Mouse (Mus musculus) limb, embryonic 12.5 days (tissue): ENCODE results near the gene Snrpd2. TPM values are rescaled to one million over a fixed set of nuclear protein-coding genes. Genes with fewer than 3 reads are reported as not detected.

Experiments used
- ATAC-seq: fragments of 200-750 bp; cut with Nextera tagmentation; 2 replicates; pipeline ENCODE4 v1.8.0; 2017; ENCODE audit warnings: low read depth, moderate TSS enrichment; ENCODE audit not compliant: insufficient number of reproducible peaks, insufficient read depth, low FRiP score, low TSS enrichment
- H3K27ac ChIP-seq: fragments of 300-500 bp; sonication (generic); 2 replicates; pipeline ENCODE4 v1.5.1; 2016; ENCODE audit warnings: mild to moderate bottlenecking, moderate library complexity
- H3K27me3 ChIP-seq: fragments of 300-500 bp; sonication (generic); 2 replicates; pipeline ENCODE4 v1.6.1; 2016; ENCODE audit warnings: mild to moderate bottlenecking, moderate library complexity
- H3K36me3 ChIP-seq: fragments of 300-500 bp; sonication (generic); 2 replicates; pipeline ENCODE4 v1.6.1; 2016; ENCODE audit warnings: mild to moderate bottlenecking, moderate library complexity
- H3K4me1 ChIP-seq: fragments of 300-500 bp; sonication (generic); replicated peaks from 2 replicates; pipeline ENCODE4 v1.6.1; 2016
- H3K4me2 ChIP-seq: fragments of 300-500 bp; sonication (generic); 2 replicates; pipeline ENCODE4 v1.6.1; 2016; ENCODE audit warnings: mild to moderate bottlenecking, moderate library complexity
- H3K4me3 ChIP-seq: fragments of 300-500 bp; sonication (generic); replicated peaks from 2 replicates; pipeline ENCODE4 v1.5.1; 2016; ENCODE audit warnings: mild to moderate bottlenecking
- H3K9ac ChIP-seq: fragments of 300-500 bp; sonication (generic); replicated peaks from 2 replicates; pipeline ENCODE4 v1.6.1; 2016; ENCODE audit warnings: mild to moderate bottlenecking, moderate library complexity
- H3K9me3 ChIP-seq: fragments of 300-500 bp; sonication (generic); 2 replicates; pipeline ENCODE4 v1.6.1; 2016; ENCODE audit warnings: mild to moderate bottlenecking, moderate library complexity
- WGBS: fragments of 180-500 bp; shearing (Covaris S2); methylation state at CpG from one replicate; pipeline ENCODE4 v1.1.7; 2016; 5-methylcytosine and 5-hydroxymethylcytosine counted together
- polyA plus RNA-seq: library from polyadenylated mRNA; unstranded; fragments of >200 nt; fragmentation: Nextera tagmentation; extraction: Ambion mirVana; gene quantifications from 2 replicates; pipeline ENCODE4 v1.2.1, GENCODE M21; 2016

Snrpd2 gene
- polyA plus RNA-seq, 1 experiment from 2014 or later: 170 TPM

GRCm38 (mm10) chr7:19127744-19128143 is 21.8 kb upstream of the Snrpd2 start:
- Histone ChIP-seq H3K4me3 (no peak overlapping the region), H3K27me3 (no peaks in the 10 kb centered on the region), H3K9me3 (no peaks in the 10 kb centered on the region), H3K4me2 (no peak overlapping the region), H3K9ac (no peak overlapping the region), H3K36me3 (peaks cover 28% of the 10 kb centered on the region; the same call in 1 of the 2 replicates), H3K27ac (no peak overlapping the region), H3K4me1 (peaks cover 12% of the 10 kb centered on the region)
- 82% methylated on average over 5 of the region's 5 CpGs for WGBS
- no peak for ATAC-seq

GRCm38 (mm10) chr7:19129396-19129795 is 20.1 kb upstream of the Snrpd2 start:
- ATAC-seq: no peak
- Histone ChIP-seq H3K9me3 (no peaks in the 10 kb centered on the region), H3K4me2 (no peak overlapping the region), H3K4me3 (no peak overlapping the region), H3K4me1 (peaks cover 12% of the 10 kb centered on the region), H3K27ac (no peak overlapping the region; the same call in 1 of the 2 replicates), H3K27me3 (no peaks in the 10 kb centered on the region), H3K36me3 (peaks cover 29% of the 10 kb centered on the region; the same call in 1 of the 2 replicates), H3K9ac (no peak overlapping the region)
- 93% methylated on average over 5 of the region's 5 CpGs for WGBS

GRCm38 (mm10) chr7:19130657-19131056 is 18.9 kb upstream of the Snrpd2 start:
- no peak for ATAC-seq
- Histone ChIP-seq H3K27me3 (no peaks in the 10 kb centered on the region), H3K36me3 (peaks cover 42% of the 10 kb centered on the region), H3K9me3 (no peaks in the 10 kb centered on the region), H3K4me3 (peak overlapping the region; percentile 42), H3K27ac (peak overlapping the region; percentile 89), H3K9ac (no peak overlapping the region), H3K4me2 (peak overlapping the region; percentile 63), H3K4me1 (peaks cover 12% of the 10 kb centered on the region)
- 24% methylated on average over 4 of the region's 4 CpGs for WGBS

- Histone ChIP-seq H3K27me3 (no peaks in the 10 kb centered on the region), H3K4me3 (peak overlapping the region; percentile 42), H3K27ac (peak overlapping the region; percentile 89), H3K9ac (peak overlapping the region; percentile 40; the same call in 1 of the 2 replicates), H3K9me3 (no peaks in the 10 kb centered on the region), H3K4me2 (peak overlapping the region; percentile 63), H3K36me3 (peaks cover 43% of the 10 kb centered on the region), H3K4me1 (peaks cover 12% of the 10 kb centered on the region)
- WGBS: under 1% methylated on average over 39 of the region's 39 CpGs
- peak; percentile 97 for ATAC-seq
Measured at GRCm38 (mm10) chr7:19131324-19131848, 18.1 kb upstream of the Snrpd2 start.

DNA sequence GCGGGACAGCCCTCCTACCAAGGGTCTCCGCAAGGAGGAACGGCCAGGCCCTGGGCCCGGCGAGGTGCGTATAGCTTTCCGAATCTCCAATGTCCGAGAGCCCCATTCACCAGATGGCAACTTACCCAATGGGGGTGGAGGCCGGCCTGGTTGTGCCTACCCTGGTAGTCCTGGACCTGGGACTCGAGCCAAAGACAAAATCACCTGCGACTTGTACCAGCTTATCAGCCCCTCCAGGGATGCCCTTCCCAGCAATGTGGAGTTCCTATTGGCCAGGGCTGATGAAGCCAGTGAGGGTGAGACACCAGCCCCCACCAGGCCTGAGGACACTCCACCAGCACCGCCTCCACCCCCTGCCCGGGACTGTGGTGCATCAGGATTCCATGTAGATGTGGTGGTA is 13.4 kb upstream of the Snrpd2 start:
- Histone ChIP-seq H3K36me3 (peaks cover 67% of the 10 kb centered on the region), H3K27ac (no peak overlapping the region), H3K4me2 (no peak overlapping the region), H3K4me3 (no peak overlapping the region), H3K27me3 (no peaks in the 10 kb centered on the region), H3K9me3 (no peaks in the 10 kb centered on the region), H3K4me1 (0 out of 2 replicates have a peak, but pooled peaks cover 4% of the 10 kb centered on the region), H3K9ac (no peak overlapping the region)
- ATAC-seq: no peak
- WGBS: 96% methylated on average over 13 of the region's 13 CpGs

- 0 out of 2 replicates have a peak, but pooled peaks cover 4% of the 10 kb centered on the region for H3K4me1 ChIP-seq
- WGBS: 93% methylated on average over 38 of the region's 38 CpGs
- H3K4me3 ChIP-seq: no peak overlapping the region
- no peak overlapping the region for H3K9ac ChIP-seq
- H3K27ac ChIP-seq: no peak overlapping the region
- peaks cover 72% of the 10 kb centered on the region for H3K36me3 ChIP-seq
- H3K27me3 ChIP-seq: no peaks in the 10 kb centered on the region
- no peak overlapping the region for H3K4me2 ChIP-seq
- H3K9me3 ChIP-seq: no peaks in the 10 kb centered on the region
- ATAC-seq: no peak
Measured at GRCm38 (mm10) chr7:19136673-19137334, 12.7 kb upstream of the Snrpd2 start.

DNA sequence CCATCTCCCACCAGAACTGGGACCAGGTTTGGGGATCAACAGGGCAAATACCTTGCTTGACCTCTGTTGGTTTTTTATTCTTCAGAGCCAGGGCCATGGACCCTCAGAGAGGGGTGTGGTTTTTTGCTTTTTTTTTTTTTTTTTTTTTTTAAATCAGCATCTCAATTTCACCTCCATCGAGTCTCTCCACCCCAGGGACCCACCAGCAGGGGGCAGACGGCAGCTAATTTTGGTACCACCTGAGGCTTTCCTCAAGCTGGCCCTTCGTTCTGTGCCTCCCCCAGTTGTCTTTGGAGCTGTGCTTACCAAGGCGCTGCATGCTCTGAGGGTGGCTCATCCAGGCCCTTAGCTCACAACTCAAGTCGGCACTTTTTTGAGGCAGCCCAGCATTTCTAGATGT is 12.1 kb upstream of the Snrpd2 start:
- Histone ChIP-seq H3K9ac (no peak overlapping the region), H3K27me3 (no peaks in the 10 kb centered on the region), H3K4me1 (no peaks in the 10 kb centered on the region), H3K36me3 (peaks cover 77% of the 10 kb centered on the region), H3K4me3 (no peak overlapping the region), H3K9me3 (no peaks in the 10 kb centered on the region), H3K27ac (no peak overlapping the region), H3K4me2 (no peak overlapping the region)
- 53% methylated on average over 5 of the region's 5 CpGs for WGBS
- no peak for ATAC-seq

- no peak for ATAC-seq
- Histone ChIP-seq H3K27me3 (no peaks in the 10 kb centered on the region), H3K4me1 (peaks cover 16% of the 10 kb centered on the region), H3K9me3 (no peaks in the 10 kb centered on the region), H3K27ac (no peak overlapping the region), H3K4me3 (no peak overlapping the region), H3K4me2 (no peak overlapping the region), H3K36me3 (peaks cover 27% of the 10 kb centered on the region; the same call in 1 of the 2 replicates), H3K9ac (no peak overlapping the region)
- 83% methylated on average over 10 of the region's 10 CpGs for WGBS
Measured at GRCm38 (mm10) chr7:19146793-19147192, 2.7 kb upstream of the Snrpd2 start.

DNA sequence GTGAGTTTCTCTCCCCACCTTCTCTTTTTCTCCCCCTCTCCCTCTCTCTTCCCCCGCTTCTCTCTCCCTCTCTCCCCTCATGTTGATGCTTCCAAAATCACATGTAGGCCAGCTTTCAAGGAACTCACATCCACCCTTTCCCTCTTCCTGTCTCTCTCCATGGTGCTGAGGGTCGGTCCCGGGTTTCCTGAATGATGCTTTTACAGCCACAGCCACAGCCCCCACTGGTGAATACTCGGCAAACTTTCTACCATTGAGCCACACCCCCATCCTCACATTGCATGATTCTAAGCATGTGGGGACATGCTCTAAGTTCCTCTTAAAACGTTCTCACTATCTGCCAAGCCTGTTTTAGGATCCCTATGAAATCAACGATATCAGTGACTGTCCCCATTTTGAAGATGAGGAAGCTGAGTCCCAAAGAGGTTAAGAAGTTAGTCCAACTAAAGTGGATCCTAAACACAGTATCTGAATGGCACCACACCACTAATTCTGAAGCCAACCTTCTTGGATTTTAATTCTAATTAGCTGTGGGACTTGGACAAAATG is 2.0 kb upstream of the Snrpd2 start:
- no peak for ATAC-seq
- WGBS: 44% methylated on average over 6 of the region's 6 CpGs
- no peak overlapping the region for H3K4me3 ChIP-seq
- peak overlapping the region; percentile 86 for H3K4me2 ChIP-seq
- no peak overlapping the region for H3K9ac ChIP-seq
- H3K4me1 ChIP-seq: peaks cover 16% of the 10 kb centered on the region
- H3K27ac ChIP-seq: no peak overlapping the region
- H3K27me3 ChIP-seq: no peaks in the 10 kb centered on the region
- H3K36me3 ChIP-seq: peaks cover 30% of the 10 kb centered on the region; the same call in 1 of the 2 replicates
- no peaks in the 10 kb centered on the region for H3K9me3 ChIP-seq

DNA sequence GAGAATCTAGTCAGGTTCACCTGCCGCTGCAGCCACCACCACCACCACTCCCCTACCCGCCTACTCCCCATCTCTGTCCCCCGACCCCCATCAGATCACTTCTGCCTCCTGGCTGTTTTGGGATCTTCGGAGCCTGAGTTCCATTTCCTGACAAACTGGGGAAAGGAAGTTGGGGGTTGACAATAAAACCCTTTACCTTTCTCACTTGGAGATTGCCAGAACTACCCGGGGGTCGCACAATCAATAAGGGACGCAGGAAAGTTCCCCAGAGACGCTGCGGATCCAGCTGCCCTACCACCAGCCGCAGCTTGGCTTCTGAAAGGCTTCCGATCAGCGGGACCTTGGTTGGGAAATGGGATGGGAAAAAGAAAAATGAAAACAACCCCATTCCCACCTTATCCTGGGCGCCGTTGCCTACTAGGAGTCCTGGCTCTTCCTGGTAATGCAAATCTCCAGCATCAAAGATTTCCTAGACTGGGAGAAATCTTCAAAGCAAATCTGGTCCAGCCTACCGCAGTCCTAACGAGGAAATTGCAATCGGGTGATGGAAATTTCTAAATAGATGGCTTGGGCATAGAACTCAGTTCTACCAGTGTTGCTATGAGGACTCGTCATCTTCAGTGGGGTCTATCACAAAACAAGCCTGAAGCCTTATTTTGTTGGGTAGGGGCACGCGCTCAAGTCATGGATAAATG is 1.2 kb upstream of the Snrpd2 start:
- Histone ChIP-seq H3K4me1 (peaks cover 16% of the 10 kb centered on the region), H3K27ac (peak overlapping the region; percentile 82; the same call in 1 of the 2 replicates), H3K27me3 (no peaks in the 10 kb centered on the region), H3K4me3 (peak overlapping the region; percentile 69), H3K4me2 (peak overlapping the region; percentile 86), H3K9me3 (no peaks in the 10 kb centered on the region), H3K36me3 (peaks cover 38% of the 10 kb centered on the region), H3K9ac (peak overlapping the region; percentile 58)
- WGBS: 12% methylated on average over 20 of the region's 20 CpGs
- no peak for ATAC-seq

GRCm38 (mm10) chr7:19148875-19149541 is 514 bp upstream of the Snrpd2 start, which contains the start of gene Qpctl:
Gene Qpctl (minus strand): TSS chr7:19149291.
- WGBS: under 1% methylated on average over 43 of the region's 43 CpGs
- ATAC-seq: peak; percentile 96

More at GRCm38 (mm10) chr7:19148875-19149541, 514 bp upstream of the Snrpd2 start, which contains the start of gene Qpctl:
- H3K4me3 ChIP-seq: peak within 1 kb of the TSS; percentile 69
- H3K4me2 ChIP-seq: peak within 1 kb of the TSS; percentile 86
- peak within 1 kb of the TSS; percentile 82 for H3K27ac ChIP-seq
- peaks cover 16% of the 10 kb centered on the region for H3K4me1 ChIP-seq
- H3K27me3 ChIP-seq: no peaks in the 10 kb centered on the region
- H3K9me3 ChIP-seq: no peaks in the 10 kb centered on the region
- peaks cover 44% of the 10 kb centered on the region for H3K36me3 ChIP-seq
- peak within 1 kb of the TSS; percentile 74 for H3K9ac ChIP-seq
